In the genomic region with DNA sequence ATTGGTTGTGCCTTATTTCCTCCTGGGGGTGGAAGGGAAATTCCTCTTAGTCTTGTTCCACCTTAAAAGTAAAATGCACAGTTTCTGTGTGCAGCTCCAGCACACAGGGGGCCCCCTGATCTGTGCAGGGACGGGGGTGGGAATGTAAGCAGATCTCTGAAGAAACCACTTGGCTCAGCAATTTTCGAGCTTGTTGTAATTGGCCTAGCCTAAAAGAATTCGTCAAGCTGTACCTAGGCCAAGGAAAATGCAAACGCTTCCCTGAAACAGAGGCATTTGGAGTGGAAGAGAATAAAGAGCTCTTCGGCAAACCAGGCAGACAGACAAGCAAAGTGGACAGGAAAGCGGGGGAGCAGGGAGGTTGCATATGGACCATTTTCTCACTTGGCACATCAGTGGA, we compare ENCODE assay signal across 10 mouse cellular contexts.
A peak's percentile ranks its signal among the peaks of the same experiment; 100 is the strongest.
DNase-seq lines count a peak whose midpoint lies in the region; ATAC-seq lines count a peak whose summit lies in the region.
"Had no signal": no experiment of that assay in that cellular context is flagged by ENCODE, and none has a peak within 500 bp of the region (broad histone marks: within the 10 kb centered on the region; RNA-seq: fewer than 3 reads in every experiment).

No protein-coding gene starts in this region.

- no peak overlapping the region for H3K4me3 ChIP-seq in kidney, embryonic 16.5 days (ENCODE audit: low read length)
- H3K4me3 ChIP-seq in embryonic facial prominence, embryonic 14.5 days (ENCODE audit: low read depth, low read length), result no peak overlapping the region
- H3K4me3 ChIP-seq in hindbrain, embryonic 13.5 days, result no peak overlapping the region
- no peak overlapping the region for H3K4me3 ChIP-seq in neural tube, embryonic 15.5 days (replicated peaks)

- H3K27me3 ChIP-seq in kidney, embryonic 16.5 days (ENCODE audit: insufficient read depth, low read length), result no peaks in the 10 kb centered on the region
- no peaks in the 10 kb centered on the region for H3K27me3 ChIP-seq in embryonic facial prominence, embryonic 14.5 days (replicated peaks; ENCODE audit: control insufficient read depth, insufficient read depth, low read length)
- no peaks in the 10 kb centered on the region for H3K27me3 ChIP-seq in hindbrain, embryonic 13.5 days
- H3K27me3 ChIP-seq in neural tube, embryonic 15.5 days (replicated peaks), result no peaks in the 10 kb centered on the region

- no peak overlapping the region for H3K4me2 ChIP-seq in kidney, embryonic 16.5 days (replicated peaks; ENCODE audit: low read depth, low read length)
- peak overlapping the region; percentile 30 for H3K4me2 ChIP-seq in embryonic facial prominence, embryonic 14.5 days (ENCODE audit: low read depth, low read length)
- H3K4me2 ChIP-seq in hindbrain, embryonic 13.5 days, result no peak overlapping the region
- H3K4me2 ChIP-seq in neural tube, embryonic 15.5 days, result no peak overlapping the region

- DNase-seq in kidney, adult 8-10 months, result no peak
- DNase-seq in embryonic facial prominence, embryonic 14.5 days (ENCODE audit: low spot score), result peak; percentile 97
- no peak for DNase-seq in adrenal gland, postnatal 25 days
- no peak for DNase-seq in layer of hippocampus, postnatal 10 days (ENCODE audit: low spot score in 2 of 2)
- DNase-seq: kidney, adult 11 months; thymus, adult 2 months had no signal

- peak overlapping the region; percentile 13; the same call in 1 of the 2 replicates for H3K9ac ChIP-seq in kidney, embryonic 16.5 days (replicated peaks; ENCODE audit: low read length)
- H3K9ac ChIP-seq in embryonic facial prominence, embryonic 14.5 days (ENCODE audit: low read depth, low read length), result peak overlapping the region; percentile 21; the same call in 1 of the 2 replicates
- no peak overlapping the region for H3K9ac ChIP-seq in hindbrain, embryonic 13.5 days
- H3K9ac ChIP-seq in neural tube, embryonic 15.5 days (replicated peaks), result no peak overlapping the region

- H3K27ac ChIP-seq in kidney, embryonic 16.5 days (ENCODE audit: low read length), result peak overlapping the region; percentile 76
- H3K27ac ChIP-seq in embryonic facial prominence, embryonic 14.5 days (replicated peaks; ENCODE audit: low read depth, low read length), result peak overlapping the region; percentile 87
- peak overlapping the region; percentile 63 for H3K27ac ChIP-seq in hindbrain, embryonic 13.5 days
- H3K27ac ChIP-seq in neural tube, embryonic 15.5 days (replicated peaks), result peak overlapping the region; percentile 63

- peaks cover 14% of the 10 kb centered on the region for H3K4me1 ChIP-seq in kidney, embryonic 16.5 days (ENCODE audit: insufficient read depth, low read length)
- peaks cover 28% of the 10 kb centered on the region for H3K4me1 ChIP-seq in embryonic facial prominence, embryonic 14.5 days (ENCODE audit: control insufficient read depth, insufficient read depth, low read length)
- peaks cover 52% of the 10 kb centered on the region for H3K4me1 ChIP-seq in hindbrain, embryonic 13.5 days (replicated peaks)
- peaks cover 32% of the 10 kb centered on the region for H3K4me1 ChIP-seq in neural tube, embryonic 15.5 days

- H3K9me3 ChIP-seq in kidney, embryonic 16.5 days (ENCODE audit: low read length), result no peaks in the 10 kb centered on the region
- no peaks in the 10 kb centered on the region for H3K9me3 ChIP-seq in embryonic facial prominence, embryonic 14.5 days (ENCODE audit: control insufficient read depth, low read length)
- no peaks in the 10 kb centered on the region for H3K9me3 ChIP-seq in hindbrain, embryonic 13.5 days
- no peaks in the 10 kb centered on the region for H3K9me3 ChIP-seq in neural tube, embryonic 15.5 days (replicated peaks)
- H3K9me3 ChIP-seq: G1E had no signal

- ATAC-seq in kidney, embryonic 16.5 days (ENCODE audit: low FRiP score, low TSS enrichment), result peak; percentile 59
- peak; percentile 84 for ATAC-seq in embryonic facial prominence, embryonic 14.5 days (ENCODE audit: low read depth)
- no peak for ATAC-seq in hindbrain, embryonic 13.5 days (ENCODE audit: low FRiP score)
- ATAC-seq in neural tube, embryonic 15.5 days (ENCODE audit: low FRiP score), result no peak

- H3K36me3 ChIP-seq in kidney, embryonic 16.5 days (ENCODE audit: insufficient read depth, low read length), result no peaks in the 10 kb centered on the region
- H3K36me3 ChIP-seq in embryonic facial prominence, embryonic 14.5 days (ENCODE audit: control insufficient read depth, insufficient read depth, low read length), result no peaks in the 10 kb centered on the region
- no peaks in the 10 kb centered on the region for H3K36me3 ChIP-seq in hindbrain, embryonic 13.5 days
- H3K36me3 ChIP-seq in neural tube, embryonic 15.5 days, result no peaks in the 10 kb centered on the region
- H3K36me3 ChIP-seq: G1E had no signal

- WGBS in kidney, embryonic 16.5 days, result 31% methylated on average over 6 of the region's 6 CpGs
- 13% methylated on average over 6 of the region's 6 CpGs for WGBS in embryonic facial prominence, embryonic 14.5 days
- WGBS in hindbrain, embryonic 13.5 days, result 50% methylated on average over 6 of the region's 6 CpGs
- 59% methylated on average over 6 of the region's 6 CpGs for WGBS in neural tube, embryonic 15.5 days

Comparison
In these comparisons a context has a peak if more than half of its experiments do, and no peak if none do; other contexts are left out.
1. ATAC-seq: peak in kidney, embryonic 16.5 days (single experiment) and embryonic facial prominence, embryonic 14.5 days (single experiment); none in hindbrain, embryonic 13.5 days (single experiment) and neural tube, embryonic 15.5 days (single experiment).
2. H3K9ac ChIP-seq: peak in kidney, embryonic 16.5 days (single experiment) and embryonic facial prominence, embryonic 14.5 days (single experiment); none in hindbrain, embryonic 13.5 days (single experiment) and neural tube, embryonic 15.5 days (single experiment).
3. Peak in every context shown above with its lines, with median percentiles within 50 percentile points of each other: H3K27ac ChIP-seq.